Mouse (Mus musculus): ENCODE results near the gene Brox. TPM values are rescaled to one million over a fixed set of nuclear protein-coding genes. Genes with fewer than 3 reads are reported as not detected.

Gene Brox
- 10 to 100 TPM; 76.5 to 81.4 TPM for total RNA-seq (2023)

DNA sequence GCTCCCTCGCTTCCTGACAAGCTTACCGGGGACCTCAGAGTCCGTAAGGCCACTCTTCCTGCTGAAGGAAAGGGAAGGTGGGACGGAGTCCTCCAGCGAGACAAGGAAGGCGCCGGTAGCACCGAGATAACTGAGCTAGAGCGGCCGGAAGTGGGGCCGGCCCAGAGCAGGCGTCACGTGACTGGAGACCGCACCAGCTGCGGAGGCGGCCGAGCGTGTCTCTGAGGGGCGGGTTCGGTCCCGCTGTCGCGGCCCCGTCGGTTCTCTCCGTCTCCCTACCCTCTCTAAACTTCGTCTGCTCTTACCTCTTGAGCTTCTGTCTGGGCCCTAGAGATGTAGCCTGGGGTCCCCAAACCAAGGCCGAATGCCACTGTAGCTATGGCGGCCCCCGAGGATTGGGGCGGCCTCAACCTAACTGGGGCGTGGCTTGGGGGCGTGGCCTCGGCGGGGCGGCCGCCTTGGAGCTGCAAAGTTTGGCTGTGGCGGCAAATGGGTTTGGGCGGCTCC lies at the start of gene Brox:
Brox (minus strand) TSS at position 393 of the 507 bp plus-strand sequence.

DNA sequence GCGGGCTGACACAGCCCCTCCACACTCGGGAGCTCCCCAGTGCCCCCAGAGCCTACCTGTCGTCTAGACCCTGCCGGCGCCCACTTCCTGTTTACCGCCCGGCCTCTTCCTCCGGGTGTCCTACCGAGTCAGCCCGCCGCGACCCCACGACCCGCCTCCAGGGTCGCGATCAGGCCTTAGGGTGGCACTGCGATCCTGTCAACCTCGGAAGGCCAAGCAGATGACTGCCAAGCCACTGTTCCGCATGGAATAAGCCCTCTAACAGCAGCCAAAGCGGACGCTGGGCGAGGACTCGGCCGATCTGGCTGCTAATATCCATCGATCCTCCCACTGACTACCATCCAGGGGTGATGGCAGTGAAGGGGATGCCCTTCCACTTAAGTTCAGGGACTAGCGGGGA lies 604 bp downstream of the Brox start, which contains the start of gene Aida:
Aida (plus strand) TSS at position 126 of the 400 bp plus-strand sequence.

Other genes with a start within 250 kb of the Brox start
- gene Disp1, start 75.7 kb downstream of the Brox start, total RNA-seq (2023) = 10 to 100 TPM; 12.3 to 14.0 TPM
- 10 to 100 TPM; 91.4 to 94.3 TPM for gene Aida, start 679 bp downstream of the Brox start, total RNA-seq (2023)
- 100 to 1,000 TPM; 202 to 211 TPM for gene Mia3, start 72.3 kb upstream of the Brox start, total RNA-seq (2023)
- gene Taf1a, start 91.7 kb upstream of the Brox start, total RNA-seq (2023) = 10 to 100 TPM; 24.8 to 28.6 TPM
- 1 to 10 TPM in 1 of 2 experiments, not detected in 1; 1.5 TPM for gene Hhipl2, start 120.9 kb upstream of the Brox start, total RNA-seq (2023)

Measured in B cell, adult 67 days (primary cell).